Mouse (Mus musculus): ENCODE results near the gene Trpc5. TPM values are rescaled to one million over a fixed set of nuclear protein-coding genes. Genes with fewer than 3 reads are reported as not detected.

Trpc5 gene
- polyA plus RNA-seq, 1 experiment, result not detected

DNA sequence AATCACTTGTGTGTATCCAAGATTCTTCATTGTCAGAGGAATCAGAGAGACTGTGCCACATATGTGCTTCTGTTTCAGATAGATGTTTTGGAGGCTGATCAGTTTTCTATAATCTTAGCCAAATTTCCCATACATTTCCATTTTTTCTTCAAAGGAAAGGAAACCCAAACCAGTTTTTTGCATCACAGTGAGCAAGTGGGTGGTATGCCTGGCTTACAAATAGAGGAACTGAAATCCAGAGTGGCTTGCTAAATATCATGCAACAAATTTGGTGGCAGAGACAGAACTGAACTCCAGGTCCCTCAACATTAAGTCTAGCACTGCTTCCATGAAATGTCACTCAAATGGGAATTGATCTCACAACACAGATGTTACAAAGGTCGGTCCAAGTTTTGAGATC lies 266.9 kb downstream of the Trpc5 start:
- no peak for TF ChIP-seq GATA1 (IDR thresholded peaks at IDR 0.05; ENCODE audit: low read length)

DNA sequence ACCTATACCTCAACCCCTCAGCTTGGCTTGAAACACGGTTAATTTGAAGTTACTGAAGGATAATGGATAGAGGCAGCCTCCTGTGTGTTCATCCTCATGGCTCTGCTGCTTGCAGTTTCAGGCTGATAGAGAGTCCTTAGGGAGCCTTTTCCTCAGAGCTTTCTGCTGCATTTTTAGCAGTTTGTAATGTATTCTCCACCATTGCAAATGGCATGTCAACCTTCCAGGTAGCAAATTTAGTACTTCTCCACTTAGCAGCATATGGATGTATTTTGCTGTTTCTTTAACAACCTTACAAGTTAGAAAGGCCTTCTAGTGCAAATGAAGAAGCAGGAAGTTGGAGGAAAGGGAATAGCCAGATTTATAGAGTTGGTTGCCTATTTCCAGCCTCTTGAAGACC lies 267.7 kb downstream of the Trpc5 start:
- TF ChIP-seq GATA1 (IDR thresholded peaks at IDR 0.05; ENCODE audit: low read length), result no peak

DNA sequence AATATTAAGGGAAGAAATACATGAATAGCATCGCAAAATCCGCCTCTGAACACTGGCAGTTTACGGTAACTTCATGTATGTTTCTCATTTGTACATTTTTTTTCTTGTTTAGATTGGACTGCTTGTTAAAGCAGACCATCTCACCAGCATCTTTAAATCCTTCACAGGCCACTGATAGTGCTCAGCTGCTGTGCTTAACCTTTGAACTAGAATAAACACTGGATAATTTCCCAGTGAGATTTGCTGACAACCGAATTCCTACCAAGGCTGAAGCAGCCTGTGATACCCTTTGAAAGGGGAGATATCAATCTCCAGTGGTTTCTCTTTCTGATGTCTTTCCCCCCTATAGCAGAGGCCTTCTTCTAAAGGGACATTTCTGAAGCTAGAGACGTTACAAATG lies 279.9 kb downstream of the Trpc5 start:
- TF ChIP-seq GATA1 (IDR thresholded peaks at IDR 0.05; ENCODE audit: low read length), result no peak

DNA sequence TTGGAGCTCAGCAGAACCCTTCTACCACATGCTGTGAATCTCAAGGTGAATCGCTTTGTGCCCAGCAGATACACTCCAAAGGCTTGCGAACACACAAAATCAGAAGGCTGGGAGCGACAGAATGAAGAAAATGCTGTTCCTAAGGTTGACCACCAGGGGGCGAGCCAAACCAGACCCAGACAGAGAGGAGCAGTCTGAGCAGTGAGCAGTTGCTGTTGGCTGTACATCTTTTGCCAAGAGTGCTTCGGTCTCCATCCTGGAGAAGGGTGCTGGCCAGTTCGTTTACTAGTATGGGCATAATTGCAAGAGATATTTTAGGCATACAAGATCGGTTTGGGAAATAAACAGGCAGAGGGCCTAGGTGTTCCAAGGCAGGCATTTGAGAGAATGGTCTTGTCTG lies 284.5 kb downstream of the Trpc5 start:
- no peak for TF ChIP-seq GATA1 (IDR thresholded peaks at IDR 0.05; ENCODE audit: low read length)

DNA sequence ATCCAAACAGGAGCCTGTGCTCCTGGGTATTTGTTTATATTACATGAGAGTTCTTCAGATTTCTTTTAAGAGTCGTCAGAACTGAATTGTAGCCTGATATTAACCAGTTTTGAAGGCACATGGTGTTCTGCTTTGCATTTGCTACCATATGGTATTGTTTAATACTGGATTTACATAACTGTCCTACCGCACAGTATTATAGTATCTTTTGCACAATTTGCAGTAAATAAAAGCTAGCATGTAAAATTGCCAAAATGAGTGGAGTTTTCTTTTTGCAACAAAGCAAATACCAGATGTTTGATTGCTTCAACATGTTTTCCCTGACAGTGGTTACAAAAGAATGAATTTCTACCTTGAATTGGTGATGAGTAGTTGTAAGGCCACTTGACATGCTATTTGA lies 313.8 kb downstream of the Trpc5 start:
- TF ChIP-seq GATA1 (IDR thresholded peaks at IDR 0.05; ENCODE audit: low read length), result no peak

DNA sequence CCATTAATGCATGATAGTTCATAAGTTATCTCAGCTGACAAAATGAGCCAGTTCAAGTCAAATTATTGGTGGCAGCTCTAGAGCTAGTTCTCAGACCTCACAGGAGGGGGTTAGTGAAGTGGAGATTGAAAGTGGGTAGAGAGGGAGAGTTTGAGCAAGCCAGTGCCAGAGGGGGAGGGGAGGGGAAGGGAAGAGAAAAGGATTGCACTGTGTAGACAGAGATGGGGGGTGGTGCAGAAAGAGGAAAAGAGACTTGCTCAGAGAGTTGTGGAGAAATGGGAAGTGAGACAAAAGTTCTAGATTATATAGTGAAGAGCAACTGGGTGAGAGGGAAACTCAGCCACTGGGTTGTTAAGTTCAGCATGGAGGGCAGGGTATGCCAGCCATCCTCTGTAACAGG lies 349.6 kb downstream of the Trpc5 start:
- no peak for TF ChIP-seq GATA1 (IDR thresholded peaks at IDR 0.05; ENCODE audit: low read length)

DNA sequence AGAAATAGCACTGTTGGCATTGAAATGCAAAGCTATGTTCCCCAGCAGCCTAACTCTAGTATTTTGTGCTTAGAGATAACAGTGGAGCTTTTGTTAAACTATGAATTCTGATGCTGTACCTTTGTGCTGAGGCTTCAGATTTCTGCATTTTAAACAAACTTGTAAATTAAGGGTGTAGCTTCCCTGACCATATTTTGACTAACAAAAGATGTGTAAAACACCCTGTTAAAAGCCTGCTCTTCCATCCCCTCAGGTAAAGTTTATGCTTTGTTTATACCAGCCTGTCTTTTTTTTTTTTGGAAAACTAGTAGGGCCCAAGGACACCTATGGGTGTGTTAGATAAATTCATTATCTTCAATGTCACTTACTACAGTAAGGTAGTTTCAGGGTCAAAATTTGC lies 350.0 kb downstream of the Trpc5 start:
- TF ChIP-seq GATA1 (IDR thresholded peaks at IDR 0.05; ENCODE audit: low read length), result no peak

DNA sequence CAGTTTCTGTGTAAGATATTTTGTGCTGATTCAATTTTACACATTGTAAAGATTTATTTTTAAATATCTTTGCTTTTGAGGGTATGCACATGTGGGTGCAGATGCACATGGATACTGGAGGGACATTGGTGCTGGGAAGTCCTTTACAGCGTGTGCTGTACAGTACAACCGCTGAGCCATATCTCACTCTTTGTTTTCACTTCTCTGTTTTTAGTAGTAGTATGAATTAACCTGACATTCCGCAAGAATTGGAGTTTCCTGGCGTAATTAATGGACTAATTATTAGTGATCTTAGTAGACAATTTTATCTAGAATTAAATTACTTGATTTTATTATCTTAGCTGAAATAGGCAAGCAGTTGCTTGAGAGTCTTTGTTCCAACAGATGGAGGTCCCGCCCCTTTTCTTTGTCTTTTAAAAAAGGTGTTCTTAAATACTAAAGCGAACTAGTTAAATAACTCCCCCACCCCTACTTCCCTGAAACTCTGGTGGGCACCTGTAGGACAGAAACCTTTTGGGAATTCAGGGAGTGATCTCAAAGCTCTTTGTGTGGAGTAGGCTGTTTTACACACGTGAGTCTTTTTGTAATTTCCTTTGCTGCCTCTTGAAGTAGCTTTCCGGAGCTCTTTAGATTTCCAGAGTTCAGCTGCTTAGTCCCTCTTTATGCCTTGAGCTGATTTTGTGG lies 352.5 kb downstream of the Trpc5 start:
- no peak for TF ChIP-seq GATA1 (IDR thresholded peaks at IDR 0.05; ENCODE audit: low read length)

Other genes with a start within 250 kb of the Trpc5 start
- gene Trpc5os, start 231.6 kb downstream of the Trpc5 start, polyA plus RNA-seq (2012), result 0.02 TPM in 1 of 2 replicates, not detected in the other
- gene Rtl4, start 727 bp upstream of the Trpc5 start, polyA plus RNA-seq (2012), result not detected in 2 replicates